Mouse (Mus musculus) thymus, adult 18-20 months (tissue): Measurements from ENCODE around the gene Tmc5.

ENCODE experiments used
- DNase-seq, 2 experiments: peaks; one replicate each; pipeline ENCODE4 v3.0.0; 2022; ENCODE audit warnings: mixed read lengths in 2 of 2

The Tmc5 gene

DNA sequence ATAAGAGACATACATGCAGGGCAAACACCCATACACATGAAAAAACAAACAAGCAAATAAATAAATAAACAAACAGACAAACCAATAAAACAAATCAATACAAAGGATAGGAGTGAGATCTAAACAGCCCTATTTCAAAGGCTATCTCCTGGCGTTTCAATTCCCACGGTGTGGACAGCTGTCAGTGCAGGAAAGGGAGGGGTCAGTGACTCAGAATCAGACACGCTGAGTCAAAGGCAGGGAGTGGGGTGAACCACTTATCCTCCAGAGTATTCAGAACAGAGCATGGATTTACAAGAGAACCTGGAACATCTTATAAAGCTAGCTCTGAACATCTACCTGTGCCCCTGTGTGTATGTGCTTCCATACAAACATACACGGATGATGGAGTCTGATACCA lies 100.1 kb downstream of the Tmc5 start:
- DNase-seq: no peak

- no peak for DNase-seq
These were observed 101.8 kb downstream of the Tmc5 start for GRCm38 (mm10) chr7:118698882-118699281.

DNA sequence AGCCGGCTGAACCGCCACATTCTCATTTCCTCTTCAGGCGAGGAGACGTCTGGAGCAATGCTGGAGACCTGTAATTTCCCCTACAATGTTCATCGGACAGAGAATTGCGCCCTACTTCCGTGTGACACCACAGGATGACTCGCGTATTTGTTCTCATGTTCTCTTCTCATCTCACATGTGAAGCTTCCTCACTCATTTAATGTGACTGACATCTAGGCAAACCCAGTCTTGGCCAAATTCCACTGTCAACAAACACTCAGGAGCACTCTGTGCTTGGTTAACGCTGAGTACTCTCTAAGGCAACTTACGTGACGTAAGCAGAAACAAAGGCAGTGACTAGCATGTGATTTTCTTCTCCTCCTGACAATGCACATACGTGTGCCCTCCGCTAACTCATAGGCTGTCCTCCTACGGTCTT lies 106.1 kb downstream of the Tmc5 start:
- DNase-seq: no peak

GRCm38 (mm10) chr7:118704001-118704850 lies 107.1 kb downstream of the Tmc5 start:
- DNase-seq: no peak

GRCm38 (mm10) chr7:118705101-118705961 lies 108.2 kb downstream of the Tmc5 start, which contains the start of gene Gde1:
Gene Gde1 (minus strand): TSS chr7:118705778.
- peak; percentile 88 to 89 for DNase-seq

DNA sequence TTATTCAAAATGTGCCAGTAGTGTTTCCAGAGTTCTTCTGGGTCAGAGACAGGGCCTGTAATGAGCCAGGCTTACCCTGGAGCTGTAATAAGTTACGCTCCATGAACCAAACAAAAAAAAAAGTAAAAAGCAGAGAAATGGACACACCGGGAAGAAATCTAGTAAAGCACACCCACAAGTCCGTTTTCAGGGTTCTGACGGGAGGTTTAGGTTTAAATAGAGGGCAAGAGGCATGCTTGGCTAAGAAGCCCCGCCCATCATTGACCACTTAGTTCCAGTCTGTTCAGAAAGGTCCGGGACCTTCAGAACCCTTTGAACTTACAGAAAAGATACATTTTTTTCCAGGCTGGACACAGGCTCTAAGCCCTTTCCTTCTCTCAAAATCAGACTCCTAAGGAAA lies 109.0 kb downstream of the Tmc5 start:
- no peak for DNase-seq

GRCm38 (mm10) chr7:118706488-118706887 lies 109.4 kb downstream of the Tmc5 start:
- DNase-seq: no peak

GRCm38 (mm10) chr7:118707216-118707615 lies 110.1 kb downstream of the Tmc5 start:
- no peak for DNase-seq

GRCm38 (mm10) chr7:118708002-118708401 lies 110.9 kb downstream of the Tmc5 start:
- no peak for DNase-seq

DNA sequence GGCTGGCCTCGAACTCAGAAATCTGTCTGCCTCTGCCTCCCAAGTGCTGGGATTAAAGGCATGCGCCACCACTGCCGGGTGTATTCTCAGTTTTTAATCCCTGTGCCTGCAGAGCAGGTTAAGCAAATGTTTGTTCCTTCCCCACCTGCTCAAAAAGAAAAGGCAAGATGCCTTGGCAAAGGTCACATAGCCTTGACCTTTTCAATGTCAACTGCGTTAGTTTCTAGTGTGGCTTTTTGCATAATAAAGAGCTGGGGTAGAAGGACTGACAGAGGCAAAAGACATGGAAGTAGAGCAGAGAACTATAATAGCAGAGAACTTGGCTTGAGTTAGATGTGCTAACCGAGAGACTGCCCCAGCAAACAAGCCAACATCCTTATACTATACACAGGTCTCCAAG lies 113.7 kb downstream of the Tmc5 start:
- no peak for DNase-seq

DNA sequence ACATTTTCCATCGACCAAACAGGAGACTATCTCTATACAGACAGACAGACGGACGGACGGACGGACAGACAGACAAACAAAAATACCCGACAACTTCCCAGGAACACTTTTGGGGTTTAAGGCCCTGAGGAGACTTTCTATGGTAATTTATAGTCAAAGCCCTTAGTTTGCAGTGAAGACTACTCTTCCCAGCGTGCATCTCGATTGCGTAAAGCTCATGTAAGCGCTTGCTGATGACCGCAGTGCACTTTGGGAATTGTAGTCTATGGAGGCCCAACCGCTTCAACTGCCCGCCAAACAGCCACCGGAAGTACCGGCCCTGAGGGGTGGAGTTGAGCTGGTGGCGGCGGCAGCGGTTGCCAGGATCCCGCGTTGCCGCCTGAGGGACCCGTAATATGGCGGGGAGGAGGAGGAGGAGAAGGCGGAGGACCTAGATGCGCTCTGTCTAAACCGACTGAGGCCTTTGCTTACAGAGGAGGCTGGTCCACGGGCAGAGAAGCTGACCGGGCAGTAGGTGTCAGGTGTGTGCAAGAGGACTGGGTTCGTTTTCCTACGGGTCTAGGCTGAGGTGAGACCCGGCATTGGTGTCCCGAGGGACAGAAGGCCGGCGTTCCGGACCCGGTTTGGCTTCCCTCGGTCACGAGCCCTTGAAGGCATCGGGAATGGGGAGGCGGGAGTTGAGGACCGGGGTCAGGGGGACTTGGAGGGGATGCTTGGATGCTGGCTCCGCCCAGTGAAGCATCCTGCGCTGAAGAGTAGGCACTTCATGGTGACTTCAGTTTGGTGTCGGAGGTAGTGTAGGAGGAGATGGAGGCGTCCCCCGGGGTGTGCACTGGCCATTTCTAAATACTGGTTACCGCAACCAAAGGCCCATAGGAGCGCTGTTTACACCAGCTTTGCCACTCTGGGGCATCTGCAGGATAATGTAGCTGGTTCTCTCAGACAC lies 115.4 kb downstream of the Tmc5 start, which contains the start of gene Ccp110:
Gene Ccp110 (plus strand): TSS at position 325 of the 946 bp plus-strand sequence.
- peak; percentile 89 to 93 for DNase-seq

DNA sequence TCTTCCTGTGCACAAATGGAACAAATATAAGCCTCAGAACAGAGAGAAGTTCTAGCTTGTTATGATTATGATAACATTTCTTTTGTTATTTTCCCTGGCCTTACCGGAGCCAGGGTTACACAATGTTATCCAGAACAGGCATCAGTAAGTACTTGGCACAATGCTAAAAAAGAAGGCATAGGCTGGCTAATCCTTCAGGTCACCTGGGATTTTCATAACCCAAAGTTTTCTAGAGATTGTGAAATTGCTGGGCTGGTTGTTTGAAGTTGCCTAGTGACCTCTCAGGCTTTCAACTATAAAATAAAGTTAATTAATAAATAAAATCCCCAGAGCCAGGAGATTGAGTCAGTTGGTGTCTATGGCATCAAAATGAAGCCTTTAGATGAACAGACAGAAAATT lies 117.8 kb downstream of the Tmc5 start:
- no peak for DNase-seq

DNA sequence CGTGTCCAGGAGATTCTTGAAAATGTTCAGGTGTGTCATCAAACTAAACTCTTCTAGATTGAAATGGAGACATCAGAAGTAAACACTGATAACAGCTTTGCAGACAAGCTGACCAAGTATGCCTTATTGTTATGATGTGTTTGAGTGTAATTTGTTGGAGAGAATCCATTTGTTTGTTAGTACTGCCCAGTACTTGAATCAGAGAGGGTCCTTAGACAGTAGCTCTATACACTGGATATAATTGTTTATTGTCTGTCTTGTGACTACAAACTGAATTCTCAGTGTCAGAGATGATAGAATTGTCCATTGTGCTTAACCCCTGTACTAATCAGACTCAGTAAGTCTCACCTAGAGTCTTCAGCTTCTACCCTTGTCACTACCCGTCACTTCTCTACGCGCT lies 121.0 kb downstream of the Tmc5 start:
- no peak for DNase-seq

GRCm38 (mm10) chr7:118723927-118724326 lies 126.8 kb downstream of the Tmc5 start:
- no peak for DNase-seq
